Mouse (Mus musculus): ENCODE results near the gene Ptchd1.

GRCm38 (mm10) chrX:155643975-155644374, 20.4 kb upstream of the Ptchd1 start:
- TF ChIP-seq CTCF (IDR thresholded peaks at IDR 0.05; ENCODE audit: control insufficient read depth, insufficient read depth, insufficient read length): no peak
- TF ChIP-seq USF1 (IDR thresholded peaks at IDR 0.05; ENCODE audit: low read depth): no peak
- no peak for TF ChIP-seq MYOG (IDR thresholded peaks at IDR 0.05; ENCODE audit: control insufficient read depth, extremely low read depth, insufficient read length)

Data from C2C12 (cell line).